Mouse (Mus musculus): ENCODE data around the gene Cycs. TPM values are rescaled to one million over a fixed set of nuclear protein-coding genes. Genes with fewer than 3 reads are reported as not detected.
"Not testable (repeated sequence)": the region's sequence is repeated elsewhere in the genome, so short reads cannot be mapped to it uniquely, and the experiment has no call there.

Cycs gene
- polyA plus RNA-seq, 1 experiment from 2014 or later: 94.9 TPM

DNA sequence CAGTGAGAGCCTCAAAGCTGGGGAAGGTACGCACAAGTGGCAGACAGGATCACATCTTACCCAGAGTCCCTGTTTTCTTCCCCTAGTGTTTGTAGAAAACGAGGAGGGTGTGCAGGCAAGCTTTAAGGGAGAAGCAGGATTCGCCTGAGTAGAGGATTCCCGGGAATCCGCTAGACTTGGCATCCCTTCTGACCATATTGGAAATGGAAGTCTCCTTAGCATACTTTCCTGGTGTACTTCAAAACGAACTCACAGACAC is 588 bp upstream of the Cycs start:
- Histone ChIP-seq H3K4me2 (replicated peaks) (peak overlapping the region; percentile 69), H3K9ac (peak overlapping the region; percentile 48), H3K27me3 (replicated peaks) (no peaks in the 10 kb centered on the region), H3K4me1 (replicated peaks) (no peaks in the 10 kb centered on the region), H3K4me3 (replicated peaks) (peak overlapping the region; percentile 87), H3K9me3 (no peaks in the 10 kb centered on the region), H3K36me3 (no peaks in the 10 kb centered on the region; the same call in 1 of the 2 replicates), H3K27ac (peak overlapping the region; percentile 79)
- ATAC-seq: no peak
- WGBS: 15% methylated on average over 6 of the region's 6 CpGs

DNA sequence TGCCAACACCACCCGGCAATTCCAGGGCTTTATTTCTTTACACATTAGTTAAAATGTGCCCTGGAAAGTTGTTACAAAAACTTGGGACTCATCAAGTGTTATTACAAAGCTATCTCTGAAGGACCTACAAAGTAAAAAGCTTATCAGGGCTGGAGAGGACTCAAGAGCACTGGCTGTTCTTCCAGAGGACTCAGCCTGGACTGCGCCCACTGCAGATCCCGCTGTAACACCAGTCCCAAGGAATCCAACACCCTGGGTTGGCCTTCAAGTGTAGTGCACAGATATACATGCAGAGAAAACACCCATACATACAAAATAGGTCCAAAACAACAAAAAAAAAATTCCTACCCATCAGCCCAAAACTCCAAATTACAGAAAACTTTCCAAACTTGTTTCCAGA is 2.7 kb downstream of the Cycs start:
- no peaks in the 10 kb centered on the region for H3K9me3 ChIP-seq
- H3K4me3 ChIP-seq (replicated peaks): no peak overlapping the region
- WGBS: 92% methylated on average over 3 of the region's 3 CpGs
- H3K36me3 ChIP-seq: no peaks in the 10 kb centered on the region; the same call in 1 of the 2 replicates
- no peak overlapping the region for H3K27ac ChIP-seq
- H3K4me1 ChIP-seq (replicated peaks): no peaks in the 10 kb centered on the region
- no peaks in the 10 kb centered on the region for H3K27me3 ChIP-seq (replicated peaks)
- no peak for ATAC-seq
- no peak overlapping the region for H3K4me2 ChIP-seq (replicated peaks)
- H3K9ac ChIP-seq: no peak overlapping the region

DNA sequence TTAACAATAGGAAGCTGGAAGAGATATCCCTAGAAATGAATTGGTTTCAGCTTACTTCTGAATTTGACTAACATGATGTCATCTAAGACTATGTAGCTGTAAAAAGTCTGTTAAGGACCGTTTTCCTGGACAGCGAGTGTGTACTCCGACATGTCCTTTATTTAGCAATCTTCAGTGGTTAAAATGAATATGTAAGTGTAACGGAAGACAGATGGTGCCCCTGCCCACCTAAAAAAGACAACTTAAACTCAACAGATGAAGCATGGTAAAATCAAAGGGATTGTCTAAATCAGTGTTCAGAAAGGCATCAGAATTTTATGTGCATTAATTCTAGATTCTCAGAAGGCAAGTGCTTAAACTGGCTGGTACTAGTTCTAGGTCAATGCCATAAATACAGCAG is 3.9 kb downstream of the Cycs start:
- Histone ChIP-seq H3K4me3 (replicated peaks) (no peak overlapping the region), H3K36me3 (no peaks in the 10 kb centered on the region; the same call in 1 of the 2 replicates), H3K27me3 (replicated peaks) (no peaks in the 10 kb centered on the region), H3K4me1 (replicated peaks) (no peaks in the 10 kb centered on the region), H3K9ac (no peak overlapping the region), H3K4me2 (replicated peaks) (no peak overlapping the region), H3K9me3 (no peaks in the 10 kb centered on the region), H3K27ac (no peak overlapping the region)
- 83% methylated on average over 4 of the region's 4 CpGs for WGBS
- ATAC-seq: no peak

DNA sequence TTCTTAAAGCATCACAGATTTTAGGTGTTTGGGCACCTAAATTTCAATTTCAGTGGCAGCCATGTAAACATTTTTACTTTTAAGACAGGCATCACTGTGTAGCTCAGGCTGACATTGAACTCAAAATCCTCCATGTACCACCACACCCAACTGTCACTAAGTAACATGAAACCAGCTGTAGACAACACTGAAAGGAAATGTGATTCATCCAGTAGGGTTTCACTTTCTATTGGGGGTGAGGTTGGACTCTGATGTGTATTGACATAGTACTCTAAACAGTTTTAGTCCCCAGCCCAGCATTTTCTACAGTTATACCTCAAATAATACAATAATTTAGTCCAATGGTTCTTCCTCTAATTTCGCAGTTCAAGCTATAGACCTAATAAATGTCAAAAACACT is 5.6 kb downstream of the Cycs start:
- ATAC-seq: no peak
- 86% methylated on average over 1 of the region's 1 CpGs for WGBS

DNA sequence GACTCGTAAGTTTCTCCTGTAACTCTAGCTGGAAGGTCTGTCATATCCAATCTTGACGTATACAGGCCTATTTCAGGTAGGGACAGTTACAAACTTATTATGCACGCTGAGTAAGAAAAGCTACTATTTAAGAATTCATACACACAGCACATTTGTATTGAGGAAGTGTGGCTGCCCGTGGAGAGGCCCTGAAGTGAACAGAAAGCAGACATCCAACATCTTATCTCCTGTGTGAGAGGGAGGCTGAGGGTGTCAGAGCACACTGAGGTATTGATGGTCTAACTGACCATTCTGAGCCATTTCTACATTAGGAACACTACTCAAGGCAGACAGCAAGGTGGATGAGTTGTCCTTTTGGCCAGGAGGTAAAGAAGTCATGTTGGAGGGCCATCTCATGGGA is 7.5 kb downstream of the Cycs start:
- Histone ChIP-seq H3K9ac (no peak overlapping the region), H3K4me1 (replicated peaks) (no peaks in the 10 kb centered on the region), H3K36me3 (no peaks in the 10 kb centered on the region; the same call in 1 of the 2 replicates), H3K9me3 (no peaks in the 10 kb centered on the region), H3K27me3 (replicated peaks) (no peaks in the 10 kb centered on the region), H3K27ac (no peak overlapping the region), H3K4me2 (replicated peaks) (no peak overlapping the region), H3K4me3 (replicated peaks) (no peak overlapping the region)
- WGBS: 80% methylated on average over 4 of the region's 4 CpGs
- no peak for ATAC-seq

More for the DNA sequence above, 5.6 kb downstream of the Cycs start:
- H3K36me3 ChIP-seq: no peaks in the 10 kb centered on the region; the same call in 1 of the 2 replicates
- H3K4me3 ChIP-seq (replicated peaks): no peak overlapping the region
- H3K4me1 ChIP-seq (replicated peaks): no peaks in the 10 kb centered on the region
- no peak overlapping the region for H3K9ac ChIP-seq
- H3K27ac ChIP-seq: no peak overlapping the region
- H3K27me3 ChIP-seq (replicated peaks): no peaks in the 10 kb centered on the region
- H3K4me2 ChIP-seq (replicated peaks): no peak overlapping the region
- no peaks in the 10 kb centered on the region for H3K9me3 ChIP-seq

DNA sequence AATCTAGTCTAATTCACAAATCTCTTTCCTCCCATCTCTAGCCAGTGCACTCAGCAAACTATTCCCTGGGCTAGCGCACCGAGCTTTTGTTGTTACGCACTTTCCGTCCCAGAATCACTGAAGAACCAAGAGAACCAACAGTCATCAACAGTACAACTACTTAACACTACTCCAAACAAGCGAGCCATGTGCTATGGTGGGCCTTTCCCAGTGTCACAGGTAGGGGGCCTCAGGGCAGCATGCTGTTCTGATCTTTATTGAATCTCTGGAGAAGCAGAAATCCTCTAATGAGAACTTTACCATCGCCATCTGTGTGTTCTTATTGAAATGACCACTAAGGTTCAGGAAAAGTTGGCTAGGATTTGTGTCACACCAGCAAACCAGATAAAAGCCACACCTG is 8.8 kb downstream of the Cycs start:
- Histone ChIP-seq H3K27ac (no peak overlapping the region), H3K4me3 (replicated peaks) (no peak overlapping the region), H3K9ac (no peak overlapping the region), H3K4me2 (replicated peaks) (no peak overlapping the region), H3K27me3 (replicated peaks) (no peaks in the 10 kb centered on the region), H3K4me1 (replicated peaks) (no peaks in the 10 kb centered on the region), H3K36me3 (no peaks in the 10 kb centered on the region), H3K9me3 (no peaks in the 10 kb centered on the region)
- ATAC-seq: no peak
- 90% methylated on average over 6 of the region's 6 CpGs for WGBS

DNA sequence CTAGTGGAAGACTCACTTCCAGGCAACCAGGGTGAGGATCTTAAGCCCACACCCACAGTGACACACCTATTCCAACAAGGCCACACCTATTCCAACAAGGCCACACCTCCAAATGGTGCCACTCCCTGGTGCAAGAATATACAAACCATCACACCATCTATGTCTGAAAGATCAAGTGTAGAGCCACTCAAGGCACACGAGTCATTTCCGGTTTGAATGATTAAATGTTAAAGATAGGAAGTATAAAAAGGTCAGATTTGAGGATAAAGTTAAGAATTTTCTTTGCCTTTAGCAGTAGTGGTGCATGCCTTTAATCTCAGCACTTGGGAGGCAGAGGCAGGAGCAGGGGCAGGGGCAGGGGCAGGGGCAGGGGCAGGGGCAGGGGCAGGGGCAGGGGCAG is 12.1 kb downstream of the Cycs start:
- 72% methylated on average over 2 of the region's 2 CpGs for WGBS
- H3K4me1 ChIP-seq (replicated peaks); H3K36me3 ChIP-seq; H3K4me3 ChIP-seq (replicated peaks); H3K27me3 ChIP-seq (replicated peaks); H3K4me2 ChIP-seq (replicated peaks); ATAC-seq; H3K9me3 ChIP-seq; H3K9ac ChIP-seq; H3K27ac ChIP-seq: not testable (repeated sequence)

DNA sequence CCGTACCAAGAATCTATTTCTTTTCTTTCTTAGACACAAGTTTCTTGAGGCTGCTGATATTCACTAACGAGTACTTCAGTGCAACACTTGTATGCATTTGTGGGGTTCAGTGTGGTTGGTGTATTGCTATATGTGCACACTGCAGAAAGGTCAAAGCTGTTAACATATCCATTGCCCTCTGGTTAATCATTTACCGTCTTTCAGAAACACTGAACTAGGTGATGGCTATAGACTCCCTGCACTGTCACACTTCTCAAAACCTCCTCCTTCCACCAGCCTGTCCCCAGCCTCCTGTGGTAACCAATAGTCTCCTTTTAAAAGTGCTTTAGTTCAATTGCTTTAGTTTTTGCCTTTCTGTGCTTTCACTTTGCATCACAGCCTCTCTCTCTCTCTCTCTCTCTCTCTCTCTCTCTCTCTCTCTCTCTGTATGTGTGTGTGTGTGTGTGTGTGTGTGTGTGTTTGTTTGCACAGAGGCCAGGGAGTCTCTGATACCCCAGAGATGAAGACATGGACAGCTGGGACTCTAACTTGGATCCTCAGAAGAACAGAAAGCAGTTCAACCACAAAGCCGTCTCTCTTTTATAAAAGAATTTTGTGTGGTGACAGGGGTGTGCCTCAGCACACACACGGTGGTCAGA is 13.3 kb downstream of the Cycs start:
- no peak overlapping the region for H3K9ac ChIP-seq
- no peaks in the 10 kb centered on the region for H3K36me3 ChIP-seq
- no peaks in the 10 kb centered on the region for H3K27me3 ChIP-seq (replicated peaks)
- no peaks in the 10 kb centered on the region for H3K4me1 ChIP-seq (replicated peaks)
- no peaks in the 10 kb centered on the region for H3K9me3 ChIP-seq
- 59% methylated on average over 5 of the region's 5 CpGs for WGBS
- peak; percentile 95 for ATAC-seq
- H3K27ac ChIP-seq: no peak overlapping the region; the same call in 1 of the 2 replicates
- H3K4me2 ChIP-seq (replicated peaks): peak overlapping the region; percentile 9; the same call in 1 of the 2 replicates
- no peak overlapping the region for H3K4me3 ChIP-seq (replicated peaks)

DNA sequence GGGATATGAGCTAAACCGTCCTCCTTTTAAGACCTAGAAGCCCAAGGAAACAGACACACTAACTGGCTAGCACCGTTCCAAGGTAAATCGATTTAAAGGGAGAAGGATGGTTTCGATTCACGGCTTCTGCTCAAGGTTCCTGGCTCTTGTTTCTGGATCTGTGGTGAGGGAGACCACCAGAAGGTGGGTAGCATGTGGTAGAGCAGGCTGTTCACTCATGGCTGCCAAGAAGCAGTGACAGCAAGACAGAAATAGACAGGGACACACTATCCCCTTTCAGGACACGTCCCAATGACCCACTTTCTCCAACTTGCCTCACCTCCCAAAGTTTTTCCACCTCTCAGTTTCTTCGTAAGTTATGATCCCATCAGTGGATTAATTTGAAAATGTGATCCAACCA is 16.5 kb downstream of the Cycs start:
- Histone ChIP-seq H3K36me3 (no peaks in the 10 kb centered on the region), H3K4me3 (replicated peaks) (no peak overlapping the region), H3K9me3 (no peaks in the 10 kb centered on the region), H3K27me3 (replicated peaks) (no peaks in the 10 kb centered on the region), H3K27ac (no peak overlapping the region), H3K4me2 (replicated peaks) (no peak overlapping the region), H3K9ac (no peak overlapping the region), H3K4me1 (replicated peaks) (0 out of 2 replicates have a peak, but pooled peaks cover 3% of the 10 kb centered on the region)
- WGBS: 81% methylated on average over 7 of the region's 7 CpGs
- no peak for ATAC-seq

DNA sequence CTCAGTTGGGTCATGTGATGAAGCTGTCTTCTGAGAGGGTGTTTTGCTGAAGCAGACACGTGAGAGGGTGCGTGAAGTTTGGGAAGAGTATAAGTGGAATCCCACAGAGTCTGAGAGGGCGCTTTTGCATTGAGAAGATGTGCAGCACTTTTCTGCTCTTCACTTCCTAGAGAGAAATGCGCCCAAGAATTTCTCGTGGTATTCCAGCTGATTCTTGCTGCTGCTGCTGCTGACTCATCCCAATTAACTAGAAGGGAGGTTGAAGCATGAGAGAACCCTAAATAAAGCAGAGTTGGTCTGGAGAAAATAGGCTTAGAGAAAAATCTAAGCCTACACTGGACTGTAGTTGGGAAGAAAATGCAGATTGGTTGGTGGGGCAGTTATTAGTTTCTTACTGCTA is 17.3 kb downstream of the Cycs start:
- Histone ChIP-seq H3K36me3 (no peaks in the 10 kb centered on the region), H3K4me3 (replicated peaks) (no peak overlapping the region), H3K4me2 (replicated peaks) (no peak overlapping the region), H3K27ac (no peak overlapping the region), H3K4me1 (replicated peaks) (0 out of 2 replicates have a peak, but pooled peaks cover 3% of the 10 kb centered on the region), H3K9ac (no peak overlapping the region), H3K27me3 (replicated peaks) (no peaks in the 10 kb centered on the region), H3K9me3 (no peaks in the 10 kb centered on the region)
- no peak for ATAC-seq
- WGBS: 76% methylated on average over 5 of the region's 5 CpGs

DNA sequence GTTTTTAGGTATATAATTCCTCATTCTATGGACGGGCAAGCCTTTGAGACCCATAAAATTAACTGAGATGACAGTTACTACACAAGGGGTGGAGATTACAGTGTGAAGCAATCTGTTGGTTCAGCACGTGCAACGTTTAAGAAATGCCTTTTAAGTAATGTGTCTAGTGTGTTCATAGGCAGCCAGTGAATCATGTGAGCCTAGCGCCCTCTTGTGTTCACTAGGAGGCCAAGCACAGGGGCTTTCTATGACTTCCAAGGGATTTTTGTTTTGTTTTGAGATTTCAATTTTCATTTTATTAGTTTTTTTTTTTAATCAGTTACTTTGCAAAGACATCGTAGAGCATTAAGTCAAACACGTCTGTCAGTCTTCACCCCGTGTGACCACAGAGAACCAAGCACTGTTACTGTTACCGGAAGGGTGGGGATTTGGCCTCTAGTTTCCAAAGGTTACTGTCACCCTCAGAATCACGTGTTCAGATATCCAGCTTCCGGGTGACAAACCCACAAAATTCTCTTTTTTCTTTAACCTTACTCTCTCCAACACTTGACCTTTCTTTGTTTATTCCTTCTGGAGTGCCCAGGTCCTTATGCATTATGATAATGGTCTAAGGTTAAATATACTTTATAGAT is 20.8 kb downstream of the Cycs start:
- Histone ChIP-seq H3K9ac (no peak overlapping the region), H3K27me3 (replicated peaks) (no peaks in the 10 kb centered on the region), H3K9me3 (no peaks in the 10 kb centered on the region), H3K27ac (no peak overlapping the region), H3K36me3 (no peaks in the 10 kb centered on the region), H3K4me2 (replicated peaks) (peak overlapping the region; percentile 11; the same call in 1 of the 2 replicates), H3K4me3 (replicated peaks) (no peak overlapping the region), H3K4me1 (replicated peaks) (0 out of 2 replicates have a peak, but pooled peaks cover 3% of the 10 kb centered on the region)
- peak; percentile 71 for ATAC-seq
- WGBS: 25% methylated on average over 10 of the region's 10 CpGs

DNA sequence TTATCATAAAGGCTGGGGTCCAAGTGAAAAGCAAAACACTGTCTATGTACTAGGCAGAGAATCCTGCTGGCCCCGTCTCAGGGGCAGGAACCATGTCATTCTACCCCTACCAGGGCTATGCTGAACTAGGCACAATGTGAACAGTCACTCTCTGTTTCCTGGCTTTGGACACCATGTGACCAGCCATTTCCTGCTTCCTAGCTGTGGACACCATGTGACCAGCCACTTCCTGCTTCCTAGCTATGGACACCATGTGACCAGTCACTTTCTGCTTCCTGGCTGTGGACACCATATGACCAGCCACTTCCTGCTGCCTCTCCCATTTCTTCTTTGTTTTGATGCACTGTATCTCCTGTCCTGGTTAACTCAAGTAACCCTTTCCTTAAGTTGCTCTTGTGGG is 23.8 kb downstream of the Cycs start:
- Histone ChIP-seq H3K27ac (no peak overlapping the region), H3K4me1 (replicated peaks) (0 out of 2 replicates have a peak, but pooled peaks cover 3% of the 10 kb centered on the region), H3K27me3 (replicated peaks) (no peaks in the 10 kb centered on the region), H3K36me3 (no peaks in the 10 kb centered on the region), H3K9ac (no peak overlapping the region), H3K9me3 (no peaks in the 10 kb centered on the region), H3K4me2 (replicated peaks) (no peak overlapping the region), H3K4me3 (replicated peaks) (no peak overlapping the region)
- WGBS: 83% methylated on average over 1 of the region's 1 CpGs
- no peak for ATAC-seq

DNA sequence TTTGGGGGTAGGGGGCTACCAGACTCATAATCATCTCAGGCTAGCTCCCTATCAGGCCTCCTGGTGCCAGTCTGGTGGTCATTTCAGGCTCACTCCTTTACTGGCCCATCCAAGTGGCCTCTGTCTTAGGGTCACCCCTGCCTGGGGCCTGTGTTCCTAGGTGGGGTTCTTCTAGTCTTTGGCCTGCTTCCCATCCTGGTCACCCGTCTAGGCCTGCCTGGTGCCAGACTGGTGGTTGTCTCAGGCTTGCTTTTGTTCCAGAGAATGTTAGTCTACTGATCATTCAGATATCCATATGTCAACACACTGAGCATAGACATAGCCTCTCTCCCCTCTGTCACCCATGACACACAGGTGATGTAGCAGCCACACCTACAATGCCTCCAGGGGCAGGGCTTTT is 26.7 kb downstream of the Cycs start:
- ATAC-seq: no peak
- Histone ChIP-seq H3K27ac (no peak overlapping the region), H3K27me3 (replicated peaks) (no peaks in the 10 kb centered on the region), H3K4me2 (replicated peaks) (no peak overlapping the region), H3K4me1 (replicated peaks) (no peaks in the 10 kb centered on the region), H3K4me3 (replicated peaks) (no peak overlapping the region), H3K36me3 (no peaks in the 10 kb centered on the region), H3K9me3 (no peaks in the 10 kb centered on the region), H3K9ac (no peak overlapping the region)
- WGBS: 37% methylated on average over 1 of the region's 1 CpGs

Measured in intestine, embryonic 15.5 days (tissue).